Mouse (Mus musculus) cerebellum, adult 11-12 months (tissue): Measurements from ENCODE around the gene Sult2a1.
"Not testable (repeated sequence)": the region's sequence is repeated elsewhere in the genome, so short reads cannot be mapped to it uniquely, and the experiment has no call there.

Source experiments
- DNase-seq: peaks from one replicate; pipeline ENCODE4 v3.0.0; 2022

The Sult2a1 gene

GRCm38 (mm10) chr7:13837309-13837708 is at the start of gene Sult2a1:
Gene Sult2a1, minus strand, starts transcription at chr7:13837409.
- DNase-seq: not testable (repeated sequence)

- no peak for DNase-seq
Measured at GRCm38 (mm10) chr7:13813913-13814312, 23.3 kb downstream of the Sult2a1 start.
